Mouse (Mus musculus) lung, postnatal 0 days (tissue): ENCODE measurements around the gene St3gal6.

Experiments
- CTCF ChIP-seq: IDR thresholded peaks from 2 replicates; pipeline ENCODE4 v1.5.1; 2016; ENCODE audit warnings: antibody characterized with exemption, mild to moderate bottlenecking
- EP300 ChIP-seq: IDR thresholded peaks from 2 replicates; pipeline ENCODE4 v1.6.1; 2016; ENCODE audit warnings: antibody characterized with exemption, mild to moderate bottlenecking, control low read depth

DNA sequence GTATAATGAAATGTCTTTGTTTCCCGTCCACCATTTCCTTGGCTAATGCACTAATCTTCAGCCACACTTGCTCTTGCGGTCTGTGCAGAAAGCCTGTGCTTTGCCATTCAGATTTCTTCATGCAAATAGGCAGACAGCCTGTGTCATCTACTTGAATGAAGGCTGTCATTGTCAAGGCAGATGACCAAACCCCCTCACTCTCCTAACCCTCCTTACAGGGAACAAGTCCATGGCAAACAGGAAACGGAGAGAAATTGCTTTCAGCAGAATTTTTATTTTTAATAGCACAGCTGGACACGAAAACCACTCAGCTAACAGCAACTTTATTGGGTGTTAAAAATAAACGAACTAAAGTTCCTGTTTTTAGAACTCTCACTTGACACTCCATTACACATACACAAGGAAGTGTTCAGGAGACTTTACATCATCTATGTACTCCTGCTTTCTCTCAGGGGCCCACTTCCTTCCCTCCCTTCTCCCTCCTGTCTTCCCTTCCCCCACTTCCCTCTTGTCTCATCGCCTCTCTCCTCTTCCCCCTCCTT lies 22.2 kb downstream of the St3gal6 start:
- TF ChIP-seq CTCF (no peak), EP300 (no peak)
